Mouse (Mus musculus) layer of hippocampus, adult 6 months (tissue): ENCODE data around the gene Gm12789. TPM values are rescaled to one million over a fixed set of nuclear protein-coding genes. Genes with fewer than 3 reads are reported as not detected.

Experiments used
- long read RNA-seq, 2 experiments: library from polyadenylated mRNA; unstranded; transcript quantifications; one replicate each; pipeline ENCODE4 v2.0.0; 2019 to 2020
- polyA plus RNA-seq: library from polyadenylated mRNA; unstranded; fragments of <200 nt; fragmentation: Nextera tagmentation; gene quantifications from 2 replicates; pipeline ENCODE4 v1.2.3, GENCODE M21; 2021

The Gm12789 gene
- polyA plus RNA-seq = not detected in 2 replicates
- long read RNA-seq, experiment 1 = 0 reads
- long read RNA-seq, experiment 2 = 0 reads

DNA sequence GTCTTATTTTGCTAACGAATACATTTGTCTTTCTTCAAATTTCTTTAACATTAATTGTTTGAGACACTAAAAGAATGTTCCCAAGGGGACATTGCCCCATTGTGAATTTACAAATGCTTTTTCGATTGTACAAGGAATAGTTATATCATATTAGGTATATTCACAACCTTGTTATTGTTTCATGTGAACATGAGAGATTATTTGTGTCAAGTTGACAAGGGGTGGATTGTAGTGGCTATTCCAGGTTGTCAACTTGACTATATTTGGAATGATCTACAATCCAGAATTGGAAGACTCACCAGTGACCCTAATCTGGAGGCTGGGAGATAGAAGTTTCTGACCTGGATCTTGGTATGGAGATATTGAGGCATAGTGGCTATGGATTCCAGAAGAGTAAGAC, at the start of gene Gm12789:
Gm12789 (plus strand) TSS at position 301 of the 400 bp plus-strand sequence.

DNA sequence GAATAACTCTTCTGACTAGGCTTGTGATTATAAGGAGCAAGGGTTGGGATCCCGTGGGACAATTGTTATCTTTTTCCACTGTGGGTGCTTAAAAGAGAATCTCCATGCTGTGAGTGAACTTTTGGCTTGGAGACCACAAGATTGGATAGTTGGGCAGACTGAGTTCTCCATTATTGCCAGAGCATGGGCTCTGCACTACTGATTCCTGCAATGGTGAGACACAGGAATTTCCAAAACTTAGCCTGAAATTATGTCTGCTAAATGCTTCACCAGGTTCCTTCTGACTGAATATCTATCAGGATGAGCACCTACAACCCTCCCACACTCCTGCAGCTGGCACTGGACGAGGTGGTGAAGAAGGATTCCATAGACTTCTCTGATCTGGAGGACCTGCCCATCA, 46.3 kb upstream of the Gm12789 start, which contains the start of gene Gm12794:
Gm12794 (plus strand) TSS at position 301 of the 400 bp plus-strand sequence.

GRCm38 (mm10) chr4:101980949-101981348, 5.5 kb upstream of the Gm12789 start, which contains the start of gene Gm12790:
Gm12790 (minus strand) TSS chr4:101981049.

Other genes with a start within 250 kb of the Gm12789 start
- gene B020004J07Rik, start 142.6 kb upstream of the Gm12789 start, polyA plus RNA-seq = not detected in 2 replicates
- not detected in 2 replicates for gene C130073F10Rik, start 92.8 kb upstream of the Gm12789 start, polyA plus RNA-seq
- not detected in 2 replicates for gene Gm12800, start 77.5 kb upstream of the Gm12789 start, polyA plus RNA-seq
- not detected in 2 replicates for gene Gm12794, start 46.2 kb upstream of the Gm12789 start, polyA plus RNA-seq
- gene Gm12790, start 5.6 kb upstream of the Gm12789 start, polyA plus RNA-seq = not detected in 2 replicates
- gene Pde4b, start 100.9 kb downstream of the Gm12789 start, polyA plus RNA-seq = 44.6 and 47.2 TPM in 2 replicates